Mouse (Mus musculus): ENCODE measurements around the gene Ror2.
A peak's percentile ranks its signal among the peaks of the same experiment; 100 is the strongest.
"Not testable (repeated sequence)": the region's sequence is repeated elsewhere in the genome, so short reads cannot be mapped to it uniquely, and the experiment has no call there.

The Ror2 gene

DNA sequence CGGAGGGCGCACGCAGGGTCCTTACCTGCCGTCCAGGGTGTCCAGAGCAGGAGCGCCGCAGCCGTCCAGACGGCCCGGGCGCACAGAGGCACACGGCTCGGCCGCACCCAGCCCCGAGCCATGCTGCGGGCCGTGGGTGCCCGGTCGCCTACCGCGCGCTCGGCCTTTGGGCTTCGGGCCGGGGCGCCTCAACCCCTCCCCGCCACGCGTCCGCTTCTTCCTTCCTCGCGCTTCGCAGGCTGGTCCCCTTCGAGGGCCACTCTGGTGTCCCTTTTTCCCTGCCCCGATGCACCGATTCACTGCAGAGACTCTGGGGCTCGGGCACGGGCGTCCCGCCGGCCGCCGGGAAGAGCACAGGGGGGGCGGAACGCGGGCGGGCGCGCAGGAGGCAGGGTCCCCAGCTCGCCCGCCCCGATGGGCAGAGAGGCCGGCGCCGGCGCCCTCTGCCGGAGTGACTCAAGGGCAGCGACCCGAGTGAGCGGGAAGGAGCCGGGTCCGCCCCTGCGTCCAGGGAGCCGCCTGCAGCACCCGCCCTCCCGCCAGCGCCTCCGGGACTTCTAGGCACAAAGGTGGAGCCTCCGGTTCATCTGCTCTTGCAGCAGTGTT, at the start of gene Ror2:
Gene Ror2 (minus strand): TSS at position 369 of the 606 bp plus-strand sequence.
- DNase-seq (ENCODE audit: inconsistent age in 2 of 2, low spot score in 1 of 2): peak; percentile 74 to 86

DNA sequence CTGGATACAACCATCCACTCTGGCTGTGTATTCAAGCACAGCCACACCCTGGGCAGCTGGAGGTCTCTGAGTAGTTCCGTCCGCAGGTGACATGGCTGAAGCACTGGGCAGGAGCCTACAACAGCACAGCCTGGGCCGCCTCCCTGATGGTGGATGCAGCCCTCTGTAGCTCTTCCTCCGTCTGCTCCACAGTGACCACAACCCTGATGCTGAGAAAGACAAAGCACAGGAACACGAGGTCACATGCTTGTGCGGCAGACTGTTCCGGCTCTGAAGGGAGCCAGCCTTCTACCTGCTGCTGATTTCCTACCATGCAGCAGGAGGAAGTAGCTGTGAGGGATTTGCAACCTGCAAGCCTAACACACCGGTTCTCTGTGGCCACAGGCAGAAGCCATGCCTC, 47.8 kb upstream of the Ror2 start:
- DNase-seq (ENCODE audit: inconsistent age in 2 of 2, low spot score in 1 of 2): no peak

- DNase-seq (ENCODE audit: inconsistent age in 2 of 2, low spot score in 1 of 2): peak; percentile 24 to 80
Measured at GRCm38 (mm10) chr13:53330246-53330645, 44.3 kb upstream of the Ror2 start.

DNA sequence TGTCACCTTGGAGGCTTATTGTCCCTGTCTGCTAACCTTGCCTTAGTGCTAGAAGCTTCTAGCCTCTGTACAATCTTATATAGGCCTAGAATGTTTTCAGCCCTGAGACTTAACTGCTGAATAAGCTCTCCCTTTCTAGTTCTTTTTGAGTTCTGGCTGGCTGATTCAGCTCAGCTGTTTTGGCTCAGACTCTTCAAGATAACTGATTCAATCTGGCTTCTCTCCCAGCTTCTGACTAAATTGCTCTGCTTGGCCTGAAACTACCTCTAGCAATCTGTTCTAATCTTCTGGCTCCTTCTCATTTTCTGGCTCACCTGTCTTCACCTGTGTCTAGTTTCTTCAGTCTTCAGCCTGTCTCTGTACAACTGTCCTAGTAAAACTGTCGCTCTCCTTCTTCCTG, 39.6 kb upstream of the Ror2 start:
- no peak for DNase-seq (ENCODE audit: inconsistent age in 2 of 2, low spot score in 1 of 2)

GRCm38 (mm10) chr13:53323661-53324060, 37.7 kb upstream of the Ror2 start:
- no peak for DNase-seq (ENCODE audit: inconsistent age in 2 of 2, low spot score in 1 of 2)

DNA sequence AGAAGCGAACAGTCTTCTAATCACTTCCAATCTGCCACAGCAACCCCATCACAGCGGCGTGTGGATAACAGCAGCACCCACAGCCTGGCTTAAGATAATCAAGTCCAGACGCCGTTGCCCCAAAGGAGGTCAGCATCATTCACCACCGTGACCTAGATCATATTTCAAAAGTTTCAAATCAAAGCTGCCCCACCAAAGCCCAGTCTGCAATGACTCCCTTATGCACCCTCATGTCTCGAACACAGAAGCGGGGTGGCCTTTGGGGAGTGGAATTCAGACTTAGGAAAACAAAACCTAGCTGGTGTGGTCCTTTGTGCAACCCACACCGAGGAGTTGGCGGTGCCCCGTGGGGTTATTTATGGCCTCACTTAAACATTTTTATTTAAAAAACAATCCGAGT, 35.0 kb upstream of the Ror2 start:
- no peak for DNase-seq (ENCODE audit: inconsistent age in 2 of 2, low spot score in 1 of 2)

DNA sequence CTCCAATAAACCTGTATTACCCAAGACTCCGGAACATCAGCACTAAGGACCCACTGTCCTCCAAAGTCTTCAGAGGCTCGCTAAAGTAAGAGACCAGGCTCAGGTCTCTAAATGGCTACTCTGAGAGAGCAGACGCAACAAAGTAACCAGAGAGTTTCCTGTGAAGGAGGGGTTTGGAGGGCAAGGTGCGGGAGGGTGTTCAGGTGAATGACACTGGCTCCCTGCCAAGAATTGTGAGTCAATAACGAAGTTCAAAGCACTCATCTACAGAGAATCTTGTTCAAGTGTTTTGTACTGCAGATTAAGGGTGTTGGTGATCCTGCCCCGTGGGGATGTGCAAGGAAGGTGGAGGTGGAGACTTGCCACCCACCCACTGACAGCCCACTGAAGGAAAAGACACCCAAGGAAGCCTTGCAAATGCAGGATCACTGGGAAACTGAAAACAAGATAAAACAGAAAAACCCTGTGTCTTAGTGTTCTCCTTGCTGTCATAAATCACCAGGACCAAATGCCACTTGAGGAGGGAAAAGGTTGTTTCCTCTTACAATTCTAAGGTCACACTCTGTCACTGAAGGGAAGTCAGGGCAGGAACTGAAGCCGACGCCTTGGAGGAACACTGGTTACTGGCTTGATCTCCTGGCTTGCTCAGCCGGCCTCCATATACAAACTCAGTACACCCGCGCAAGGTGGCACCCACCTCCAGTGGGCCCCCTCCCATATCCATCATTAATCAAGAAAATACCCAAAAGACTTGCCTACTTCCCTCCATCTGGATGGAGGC, 30.8 kb upstream of the Ror2 start:
- DNase-seq (ENCODE audit: inconsistent age in 2 of 2, low spot score in 1 of 2): no peak

- not testable (repeated sequence) for DNase-seq (ENCODE audit: inconsistent age in 2 of 2, low spot score in 1 of 2)
Measured at GRCm38 (mm10) chr13:53315757-53316156, 29.8 kb upstream of the Ror2 start.

- DNase-seq (ENCODE audit: inconsistent age in 2 of 2, low spot score in 1 of 2): no peak
Measured at GRCm38 (mm10) chr13:53310442-53310841, 24.5 kb upstream of the Ror2 start.

GRCm38 (mm10) chr13:53309661-53310160, 23.8 kb upstream of the Ror2 start:
- peak; percentile 13 to 65 for DNase-seq (ENCODE audit: inconsistent age in 2 of 2, low spot score in 1 of 2)

- DNase-seq (ENCODE audit: inconsistent age in 2 of 2, low spot score in 1 of 2): peak in 1 of 2 experiments; percentile 39
Measured at GRCm38 (mm10) chr13:53309148-53309547, 23.2 kb upstream of the Ror2 start.

GRCm38 (mm10) chr13:53306836-53307235, 20.9 kb upstream of the Ror2 start:
- DNase-seq (ENCODE audit: inconsistent age in 2 of 2, low spot score in 1 of 2): no peak

GRCm38 (mm10) chr13:53305256-53305655, 19.3 kb upstream of the Ror2 start:
- no peak for DNase-seq (ENCODE audit: inconsistent age in 2 of 2, low spot score in 1 of 2)

DNA sequence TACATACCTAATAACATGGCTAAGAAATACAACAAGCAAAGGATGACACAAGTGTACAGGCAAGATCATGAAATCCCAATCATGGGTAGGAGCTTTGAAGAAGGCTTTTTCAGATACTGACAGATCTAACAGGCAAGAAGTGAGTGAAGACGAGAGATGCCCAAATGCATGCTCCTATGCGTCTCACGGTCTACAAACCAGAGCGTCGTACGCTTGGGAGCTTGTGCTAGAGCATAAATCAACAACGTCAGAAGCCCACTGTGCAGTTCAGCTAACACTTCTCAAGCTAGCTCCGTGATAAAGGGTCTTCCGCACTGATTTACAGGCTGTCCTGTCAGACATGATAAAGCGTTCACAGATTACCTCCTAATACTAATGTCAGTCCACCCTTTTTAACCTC, 16.8 kb upstream of the Ror2 start:
- no peak for DNase-seq (ENCODE audit: inconsistent age in 2 of 2, low spot score in 1 of 2)

GRCm38 (mm10) chr13:53293065-53293464, 7.1 kb upstream of the Ror2 start:
- DNase-seq (ENCODE audit: inconsistent age in 2 of 2, low spot score in 1 of 2): no peak

DNA sequence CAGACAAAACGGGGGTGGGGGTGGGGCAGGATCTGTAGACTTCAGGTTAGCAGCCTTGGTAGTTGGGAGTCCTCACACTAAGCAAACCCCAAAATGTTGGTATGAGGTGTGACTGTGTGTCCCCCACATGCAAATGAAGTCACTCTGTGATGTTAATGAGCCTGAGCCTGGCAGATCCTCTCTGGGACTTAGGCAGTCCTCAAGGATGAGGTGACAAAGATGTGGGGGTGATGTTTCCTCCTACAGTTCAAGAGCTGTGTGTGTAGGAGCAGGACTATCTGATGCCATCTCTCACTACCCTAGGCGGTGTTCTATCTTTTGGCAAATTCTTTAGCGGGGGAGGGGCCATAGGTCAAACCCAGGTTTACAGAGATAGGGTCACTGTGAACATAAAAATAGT, 6.3 kb upstream of the Ror2 start:
- DNase-seq (ENCODE audit: inconsistent age in 2 of 2, low spot score in 1 of 2): no peak

GRCm38 (mm10) chr13:53285261-53285755, 616 bp downstream of the Ror2 start:
- peak; percentile 39 to 75 for DNase-seq (ENCODE audit: inconsistent age in 2 of 2, low spot score in 1 of 2)

DNA sequence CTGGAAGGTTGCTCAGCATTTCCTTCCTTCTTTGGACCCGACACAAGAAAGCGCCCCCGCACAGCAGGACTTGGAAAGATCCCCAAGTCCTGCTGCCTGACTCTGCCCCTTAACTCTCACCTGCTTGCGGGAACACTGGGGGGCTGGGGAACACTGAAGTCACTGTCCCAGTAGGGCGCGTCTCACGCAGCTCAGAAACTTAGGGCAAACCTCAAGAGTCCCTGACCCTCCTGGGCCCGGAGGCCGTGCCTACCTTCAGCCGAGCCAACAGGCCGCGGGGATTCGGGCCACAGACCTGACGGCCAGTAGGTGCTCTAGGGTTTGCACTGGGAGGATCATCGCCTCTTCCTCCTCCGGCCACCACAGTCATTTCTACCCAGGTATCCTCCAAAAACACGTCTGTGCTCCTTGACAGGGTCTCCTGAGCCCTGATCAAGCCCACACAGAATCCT, 1.2 kb downstream of the Ror2 start:
- DNase-seq (ENCODE audit: inconsistent age in 2 of 2, low spot score in 1 of 2): peak in 1 of 2 experiments; percentile 57

GRCm38 (mm10) chr13:53281604-53282396, 4.1 kb downstream of the Ror2 start:
- DNase-seq (ENCODE audit: inconsistent age in 2 of 2, low spot score in 1 of 2): no peak

- no peak for DNase-seq (ENCODE audit: inconsistent age in 2 of 2, low spot score in 1 of 2)
Measured at GRCm38 (mm10) chr13:53278908-53279307, 7.0 kb downstream of the Ror2 start.

GRCm38 (mm10) chr13:53276381-53276780, 9.5 kb downstream of the Ror2 start:
- DNase-seq (ENCODE audit: inconsistent age in 2 of 2, low spot score in 1 of 2): peak; percentile 63 to 79

Data from adrenal gland, adult (tissue).